Mouse (Mus musculus) gastrocnemius, adult 8-10 months (tissue): ENCODE data around the gene Cdkn3. TPM values are rescaled to one million over a fixed set of nuclear protein-coding genes. Genes with fewer than 3 reads are reported as not detected.
"Not testable (repeated sequence)": the region's sequence is repeated elsewhere in the genome, so short reads cannot be mapped to it uniquely, and the experiment has no call there.

ENCODE experiments used
- DNase-seq, 2 experiments: peaks; one replicate each; pipeline ENCODE4 v3.0.0; 2022; ENCODE audit warnings: low spot score in 2 of 2
- total RNA-seq, 4 experiments: library from RNA; stranded (reverse); gene quantifications; 2 replicates each; pipeline ENCODE4 v1.2.4; 2022

The Cdkn3 gene
- total RNA-seq, 4 experiments from 2014 or later = not detected

- no peak for DNase-seq
These were observed 22.0 kb downstream of the Cdkn3 start for GRCm38 (mm10) chr14:46782187-46782828.

GRCm38 (mm10) chr14:46783327-46783926, 23.1 kb downstream of the Cdkn3 start:
- no peak for DNase-seq

GRCm38 (mm10) chr14:46785247-46785646, 24.9 kb downstream of the Cdkn3 start:
- no peak for DNase-seq

- DNase-seq = peak in 1 of 2 experiments; percentile 8
These were observed 27.1 kb downstream of the Cdkn3 start for GRCm38 (mm10) chr14:46787454-46787786.

GRCm38 (mm10) chr14:46787787-46788504, 27.6 kb downstream of the Cdkn3 start, which contains the start of gene Cnih1:
Gene Cnih1 (minus strand): TSS chr14:46788411.
- DNase-seq = peak; percentile 75 to 84

- no peak for DNase-seq
These were observed 28.2 kb downstream of the Cdkn3 start for GRCm38 (mm10) chr14:46788505-46788901.

- DNase-seq = no peak
These were observed 30.0 kb downstream of the Cdkn3 start for GRCm38 (mm10) chr14:46790303-46790702.

- DNase-seq = no peak
These were observed 30.4 kb downstream of the Cdkn3 start for GRCm38 (mm10) chr14:46790723-46791122.

- no peak for DNase-seq
These were observed 33.8 kb downstream of the Cdkn3 start for GRCm38 (mm10) chr14:46794157-46794556.

- no peak for DNase-seq
These were observed 40.5 kb downstream of the Cdkn3 start for GRCm38 (mm10) chr14:46800684-46801345.

- no peak for DNase-seq
These were observed 42.9 kb downstream of the Cdkn3 start for GRCm38 (mm10) chr14:46803259-46803658.

GRCm38 (mm10) chr14:46803791-46804190, 43.5 kb downstream of the Cdkn3 start:
- no peak for DNase-seq

GRCm38 (mm10) chr14:46806186-46806585, 45.8 kb downstream of the Cdkn3 start:
- DNase-seq = no peak

GRCm38 (mm10) chr14:46807927-46808326, 47.6 kb downstream of the Cdkn3 start:
- DNase-seq = no peak

- DNase-seq = no peak
These were observed 55.3 kb downstream of the Cdkn3 start for GRCm38 (mm10) chr14:46815640-46816039.

- DNase-seq = no peak
These were observed 56.7 kb downstream of the Cdkn3 start for GRCm38 (mm10) chr14:46816916-46817622.

GRCm38 (mm10) chr14:46818743-46819142, 58.4 kb downstream of the Cdkn3 start:
- DNase-seq = no peak

GRCm38 (mm10) chr14:46819961-46820360, 59.6 kb downstream of the Cdkn3 start:
- DNase-seq = not testable (repeated sequence)
